In genomic region chr1:6928658-6929057, GRCm38 (mm10) we compare ENCODE assay signal across 20 mouse cellular contexts.
"Had no signal": no experiment of that assay in that cellular context is flagged by ENCODE, and none has a peak within 500 bp of the region (broad histone marks: within the 10 kb centered on the region; RNA-seq: fewer than 3 reads in every experiment).

No protein-coding gene starts in this region.

- H3K36me3 ChIP-seq: limb, embryonic 10.5 days; limb, embryonic 13.5 days; liver, embryonic 12.5 days; liver, embryonic 15.5 days; lung, embryonic 15.5 days; midbrain, embryonic 10.5 days; midbrain, embryonic 15.5 days; stomach, embryonic 15.5 days had no signal

- H3K9ac ChIP-seq: limb, embryonic 13.5 days; liver, embryonic 12.5 days; liver, embryonic 15.5 days; lung, embryonic 15.5 days; midbrain, embryonic 15.5 days; stomach, embryonic 15.5 days had no signal

- ATAC-seq: liver, embryonic 12.5 days; midbrain, embryonic 15.5 days had no signal

- H3K9me3 ChIP-seq: limb, embryonic 10.5 days; limb, embryonic 13.5 days; liver, embryonic 12.5 days; liver, embryonic 15.5 days; lung, embryonic 15.5 days; megakaryocyte, embryonic 14.5 days; midbrain, embryonic 10.5 days; midbrain, embryonic 15.5 days; stomach, embryonic 15.5 days had no signal

- H3K27ac ChIP-seq: limb, embryonic 10.5 days; limb, embryonic 13.5 days; liver, embryonic 12.5 days; liver, embryonic 15.5 days; lung, embryonic 15.5 days; midbrain, embryonic 10.5 days; midbrain, embryonic 15.5 days; stomach, embryonic 15.5 days had no signal

- H3K27me3 ChIP-seq: limb, embryonic 13.5 days; liver, embryonic 12.5 days; liver, embryonic 15.5 days; lung, embryonic 15.5 days; megakaryocyte, embryonic 14.5 days; midbrain, embryonic 15.5 days; stomach, embryonic 15.5 days had no signal

- H3K4me2 ChIP-seq: limb, embryonic 13.5 days; liver, embryonic 12.5 days; liver, embryonic 15.5 days; lung, embryonic 15.5 days; midbrain, embryonic 15.5 days; stomach, embryonic 15.5 days had no signal

- DNase-seq: kidney, adult 9 months; kidney, postnatal 14 days; kidney, postnatal 4 days; liver; lung, adult 18-20 months; lung, postnatal 10 days; lung, postnatal 36 days; right cerebral cortex, adult 18-20 months; right cerebral cortex, postnatal 14 days; right cerebral cortex, postnatal 4 days; thymus, postnatal 25 days had no signal

- H3K4me3 ChIP-seq: limb, embryonic 10.5 days; limb, embryonic 13.5 days; liver, embryonic 12.5 days; liver, embryonic 15.5 days; lung, embryonic 15.5 days; megakaryocyte, embryonic 14.5 days; midbrain, embryonic 10.5 days; midbrain, embryonic 15.5 days; stomach, embryonic 15.5 days had no signal

- H3K4me1 ChIP-seq: limb, embryonic 10.5 days; limb, embryonic 13.5 days; liver, embryonic 12.5 days; liver, embryonic 15.5 days; lung, embryonic 15.5 days; megakaryocyte, embryonic 14.5 days; midbrain, embryonic 10.5 days; midbrain, embryonic 15.5 days; stomach, embryonic 15.5 days had no signal
